Mouse (Mus musculus): ENCODE measurements at regions not wholly inside any gene's neighbourhood (a gene's known extent, or its start where the extent isn't known, plus 50 kb on each side); places are given as distances from the start of the nearest gene placed in this dataset.

DNA sequence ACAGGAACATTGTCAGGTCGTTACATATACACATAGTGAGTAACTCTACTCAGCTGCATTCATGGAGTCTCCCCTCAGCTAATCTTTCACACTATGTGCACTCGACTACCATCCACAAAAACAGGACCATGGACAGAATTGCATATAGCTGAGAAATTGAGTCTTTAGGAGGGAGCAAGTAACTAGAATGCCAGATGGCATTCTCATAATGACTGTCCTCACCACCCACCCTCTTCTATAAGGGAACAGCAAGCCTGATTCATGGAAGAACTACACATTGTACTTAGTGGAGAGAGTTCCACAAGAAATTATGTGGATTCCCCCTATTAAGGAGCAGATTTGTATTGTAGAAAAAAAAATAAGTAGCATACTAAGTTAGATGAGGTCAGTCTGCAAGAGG lies 1813.4 kb upstream of the Adam24 start:
- WGBS: 65% methylated on average over 2 of the region's 2 CpGs
- Histone ChIP-seq H3K4me1 (ENCODE audit: control insufficient read depth, insufficient read depth, low read length) (no peaks in the 10 kb centered on the region), H3K9ac (ENCODE audit: low read depth, low read length) (no peak overlapping the region), H3K27me3 (ENCODE audit: control insufficient read depth, insufficient read depth, low read length) (no peaks in the 10 kb centered on the region), H3K79me2 (ENCODE audit: control insufficient read depth, insufficient read depth, low read length) (no peaks in the 10 kb centered on the region), H3K4me3 (ENCODE audit: insufficient read depth, low read depth, low read length) (no peak overlapping the region), H3K27ac (replicated peaks; ENCODE audit: insufficient read depth, low read depth, low read length) (no peak overlapping the region), H3K36me3 (ENCODE audit: control insufficient read depth, insufficient read depth, low read length) (no peaks in the 10 kb centered on the region)
- TF ChIP-seq CTCF (IDR thresholded peaks at IDR 0.05; ENCODE audit: low read depth, low read length): no peak
- TF ChIP-seq POLR2A (IDR thresholded peaks at IDR 0.05; ENCODE audit: extremely low read depth, insufficient read depth, low read length): no peak
- no peak for DNase-seq (ENCODE audit: extremely low read depth, low read depth, low spot score)

DNA sequence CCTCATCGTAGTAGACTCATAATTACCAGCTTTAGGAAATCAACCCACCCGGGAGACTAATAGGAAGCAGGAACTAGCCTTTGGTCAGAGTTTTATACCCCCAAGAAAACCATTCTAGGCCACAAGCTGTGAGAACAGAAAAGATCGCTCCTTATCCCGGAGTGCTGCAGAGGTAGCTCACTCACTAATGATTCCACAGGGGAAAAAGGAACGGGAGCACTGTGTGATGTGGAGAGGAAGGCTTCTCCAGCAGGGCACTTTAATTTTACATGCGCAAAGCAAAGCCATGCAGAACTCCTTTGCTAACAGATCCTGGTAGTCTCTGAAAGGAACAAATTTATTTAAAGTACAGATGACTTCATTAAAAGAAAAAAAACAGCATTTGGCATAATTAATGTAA lies 1807.5 kb upstream of the Adam24 start:
- Histone ChIP-seq H3K4me1 (ENCODE audit: control insufficient read depth, insufficient read depth, low read length) (no peaks in the 10 kb centered on the region), H3K9ac (ENCODE audit: low read depth, low read length) (no peak overlapping the region), H3K27ac (replicated peaks; ENCODE audit: insufficient read depth, low read depth, low read length) (no peak overlapping the region), H3K79me2 (ENCODE audit: control insufficient read depth, insufficient read depth, low read length) (no peaks in the 10 kb centered on the region), H3K27me3 (ENCODE audit: control insufficient read depth, insufficient read depth, low read length) (no peaks in the 10 kb centered on the region), H3K4me3 (ENCODE audit: insufficient read depth, low read depth, low read length) (no peak overlapping the region), H3K36me3 (ENCODE audit: control insufficient read depth, insufficient read depth, low read length) (no peaks in the 10 kb centered on the region)
- TF ChIP-seq CTCF (IDR thresholded peaks at IDR 0.05; ENCODE audit: low read depth, low read length): no peak
- TF ChIP-seq POLR2A (IDR thresholded peaks at IDR 0.05; ENCODE audit: extremely low read depth, insufficient read depth, low read length): no peak
- DNase-seq (ENCODE audit: extremely low read depth, low read depth, low spot score): no peak
- WGBS: 74% methylated on average over 6 of the region's 6 CpGs

Data from liver, adult 2 months (tissue).